Comparison of ENCODE assay signal across 13 mouse cellular contexts in genomic region chr3:49592706-49593451, GRCm38 (mm10).
A peak's percentile ranks its signal among the peaks of the same experiment; 100 is the strongest.
DNase-seq lines count a peak whose midpoint lies in the region; ATAC-seq lines count a peak whose summit lies in the region.
"Had no signal": no experiment of that assay in that cellular context is flagged by ENCODE, and none has a peak within 500 bp of the region (broad histone marks: within the 10 kb centered on the region; RNA-seq: fewer than 3 reads in every experiment).

No protein-coding gene starts in this region.

- H3K27ac ChIP-seq in neural tube, embryonic 15.5 days (replicated peaks), result no peak overlapping the region
- H3K27ac ChIP-seq in embryonic facial prominence, embryonic 14.5 days (replicated peaks; ENCODE audit: low read depth, low read length), result peak overlapping the region; percentile 62
- no peak overlapping the region for H3K27ac ChIP-seq in hindbrain, embryonic 15.5 days (replicated peaks)

- no peak overlapping the region for H3K4me2 ChIP-seq in neural tube, embryonic 15.5 days
- H3K4me2 ChIP-seq in embryonic facial prominence, embryonic 14.5 days (ENCODE audit: low read depth, low read length), result peak overlapping the region; percentile 3; the same call in 1 of the 2 replicates
- H3K4me2 ChIP-seq in hindbrain, embryonic 15.5 days, result no peak overlapping the region

- H3K4me1 ChIP-seq in neural tube, embryonic 15.5 days, result no peaks in the 10 kb centered on the region
- no peaks in the 10 kb centered on the region for H3K4me1 ChIP-seq in embryonic facial prominence, embryonic 14.5 days (ENCODE audit: control insufficient read depth, insufficient read depth, low read length)
- H3K4me1 ChIP-seq in hindbrain, embryonic 15.5 days (replicated peaks), result 0 out of 2 replicates have a peak, but pooled peaks cover 3% of the 10 kb centered on the region

- WGBS in neural tube, embryonic 15.5 days, result 14% methylated on average over 9 of the region's 9 CpGs
- 22% methylated on average over 9 of the region's 9 CpGs for WGBS in embryonic facial prominence, embryonic 14.5 days
- 17% methylated on average over 9 of the region's 9 CpGs for WGBS in hindbrain, embryonic 15.5 days

- no peak for ATAC-seq in neural tube, embryonic 15.5 days (ENCODE audit: low FRiP score)
- ATAC-seq in embryonic facial prominence, embryonic 14.5 days (ENCODE audit: low read depth), result peak; percentile 94
- peak; percentile 63; the same call in 1 of the 2 replicates for ATAC-seq in hindbrain, embryonic 15.5 days (ENCODE audit: low FRiP score, low read depth)

- H3K4me3 ChIP-seq in neural tube, embryonic 15.5 days (replicated peaks), result no peak overlapping the region
- no peak overlapping the region for H3K4me3 ChIP-seq in embryonic facial prominence, embryonic 14.5 days (ENCODE audit: low read depth, low read length)
- H3K4me3 ChIP-seq in hindbrain, embryonic 15.5 days, result no peak overlapping the region

- H3K36me3 ChIP-seq in neural tube, embryonic 15.5 days, result no peaks in the 10 kb centered on the region
- H3K36me3 ChIP-seq in embryonic facial prominence, embryonic 14.5 days (ENCODE audit: control insufficient read depth, insufficient read depth, low read length), result no peaks in the 10 kb centered on the region
- H3K36me3 ChIP-seq in hindbrain, embryonic 15.5 days, result no peaks in the 10 kb centered on the region
- H3K36me3 ChIP-seq: G1E had no signal

- no peak overlapping the region for H3K9ac ChIP-seq in neural tube, embryonic 15.5 days (replicated peaks)
- no peak overlapping the region for H3K9ac ChIP-seq in embryonic facial prominence, embryonic 14.5 days (ENCODE audit: low read depth, low read length)
- no peak overlapping the region for H3K9ac ChIP-seq in hindbrain, embryonic 15.5 days

- no peaks in the 10 kb centered on the region for H3K27me3 ChIP-seq in neural tube, embryonic 15.5 days (replicated peaks)
- no peaks in the 10 kb centered on the region for H3K27me3 ChIP-seq in embryonic facial prominence, embryonic 14.5 days (replicated peaks; ENCODE audit: control insufficient read depth, insufficient read depth, low read length)
- H3K27me3 ChIP-seq in hindbrain, embryonic 15.5 days, result no peaks in the 10 kb centered on the region

- no peaks in the 10 kb centered on the region for H3K9me3 ChIP-seq in neural tube, embryonic 15.5 days (replicated peaks)
- 0 out of 2 replicates have a peak, but pooled peaks cover 4% of the 10 kb centered on the region for H3K9me3 ChIP-seq in embryonic facial prominence, embryonic 14.5 days (ENCODE audit: control insufficient read depth, low read length)
- H3K9me3 ChIP-seq in hindbrain, embryonic 15.5 days, result no peaks in the 10 kb centered on the region
- H3K9me3 ChIP-seq: G1E had no signal

- peak; percentile 32 for DNase-seq in neural tube, embryonic 10.5 days (ENCODE audit: extremely low spot score, low spot score)
- peak; percentile 83 for DNase-seq in embryonic facial prominence, embryonic 14.5 days (ENCODE audit: low spot score)
- peak; percentile 17 for DNase-seq in skeletal muscle tissue, adult 2 months (ENCODE audit: low read depth, low spot score)
- DNase-seq in frontal cortex, postnatal 36 days (ENCODE audit: low spot score in 2 of 2), result no peak
- DNase-seq in adrenal gland, adult 2 months, result no peak
- no peak for DNase-seq in frontal cortex, postnatal 14 days (ENCODE audit: low spot score in 2 of 2)
- DNase-seq: adrenal gland, adult 8-10 months; cerebellum, adult 9-11 months; heart, postnatal 4 days; layer of hippocampus, postnatal 36 days had no signal

Comparison
In these comparisons a context has a peak if more than half of its experiments do, and no peak if none do; other contexts are left out.
1. DNase-seq: peak in neural tube, embryonic 10.5 days (single experiment), embryonic facial prominence, embryonic 14.5 days (single experiment) and skeletal muscle tissue, adult 2 months (single experiment); none in frontal cortex, postnatal 36 days (0 of 2), adrenal gland, adult 2 months (single experiment) and frontal cortex, postnatal 14 days (0 of 2).